In the genomic region with DNA sequence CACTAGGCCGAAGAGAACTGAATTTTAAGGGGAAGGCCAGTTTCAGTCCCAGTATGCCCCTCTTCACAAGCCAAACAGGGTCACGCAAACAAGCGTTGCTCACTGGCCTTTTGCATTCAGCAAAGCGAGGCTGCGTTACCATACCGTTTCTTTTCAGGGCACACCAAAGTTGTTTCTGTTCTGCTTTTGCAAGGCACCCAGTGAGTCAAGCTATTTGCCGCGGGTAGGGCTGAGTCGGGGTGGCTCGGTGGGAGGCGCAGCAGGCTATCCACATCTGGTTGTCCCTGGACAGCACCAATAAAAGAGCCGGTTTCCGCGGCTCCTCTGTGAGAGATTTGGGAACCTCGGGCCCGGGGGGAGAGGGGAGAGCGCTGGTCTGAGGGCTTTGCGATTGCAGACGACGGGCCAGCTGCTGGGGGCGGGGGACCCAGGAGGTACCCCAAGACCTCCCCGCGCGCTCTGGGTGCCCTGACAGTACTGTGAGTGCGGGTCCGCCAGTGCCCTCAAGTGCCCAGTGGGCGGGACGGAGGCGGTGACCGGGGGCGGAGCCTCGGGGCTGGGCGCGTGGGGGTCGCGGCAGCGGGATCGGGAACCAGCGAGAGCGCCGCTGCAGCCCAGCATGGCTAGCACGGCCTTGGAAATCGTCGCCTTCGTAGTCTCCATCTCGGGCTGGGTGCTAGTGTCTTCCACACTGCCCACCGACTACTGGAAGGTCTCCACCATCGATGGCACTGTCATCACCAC, we compare ENCODE assay signal across 8 mouse cellular contexts.
DNase-seq lines count a peak whose midpoint lies in the region; ATAC-seq lines count a peak whose summit lies in the region.

No protein-coding gene starts in this region.

- H3K4me3 ChIP-seq in forebrain, embryonic 11.5 days (ENCODE audit: low read depth, low read length): peak overlapping the region; percentile 45
- peak overlapping the region; percentile 9; the same call in 1 of the 2 replicates for H3K4me3 ChIP-seq in macrophage (ENCODE audit: inconsistent target)

- peak overlapping the region; percentile 95 for H3K4me2 ChIP-seq in forebrain, embryonic 11.5 days (ENCODE audit: low read depth, low read length, severe bottlenecking)

- ATAC-seq in forebrain, embryonic 11.5 days (replicated peaks; ENCODE audit: low FRiP score): peak; percentile 79

- no peaks in the 10 kb centered on the region for H3K36me3 ChIP-seq in forebrain, embryonic 11.5 days (ENCODE audit: control insufficient read depth, insufficient read depth, low read length)
- H3K36me3 ChIP-seq in macrophage (ENCODE audit: inconsistent target): no peaks in the 10 kb centered on the region

- H3K9me3 ChIP-seq in forebrain, embryonic 11.5 days (ENCODE audit: control insufficient read depth, low read length): no peaks in the 10 kb centered on the region

- peak; percentile 82 to 83 for DNase-seq in B cell, adult 2 months
- DNase-seq in adrenal gland, adult 18-20 months (ENCODE audit: low spot score in 2 of 2): peak; percentile 50 to 52
- DNase-seq in forebrain, embryonic 11.5 days (ENCODE audit: low spot score): peak; percentile 85
- DNase-seq in heart, postnatal 25 days (ENCODE audit: low spot score): peak; percentile 7
- peak; percentile 48 to 73 for DNase-seq in layer of hippocampus, postnatal 10 days (ENCODE audit: low spot score in 2 of 2)
- peak; percentile 79 for DNase-seq in retina, postnatal 1 day
- DNase-seq in urinary bladder, adult 2 months (ENCODE audit: low spot score): peak; percentile 43

- H3K79me2 ChIP-seq in macrophage (ENCODE audit: inconsistent target): no peaks in the 10 kb centered on the region

- peaks cover 7% of the 10 kb centered on the region for H3K4me1 ChIP-seq in forebrain, embryonic 11.5 days (replicated peaks; ENCODE audit: control insufficient read depth, insufficient read depth, low read length)

- H3K9ac ChIP-seq in forebrain, embryonic 11.5 days (ENCODE audit: low read length): peak overlapping the region; percentile 14

- intact Hi-C loops in heart, postnatal 25 days (cut with DNase I): no loop called here

- H3K27me3 ChIP-seq in forebrain, embryonic 11.5 days (ENCODE audit: control insufficient read depth, insufficient read depth, low read length): peaks cover 16% of the 10 kb centered on the region

- H3K27ac ChIP-seq in forebrain, embryonic 11.5 days (ENCODE audit: low read depth, low read length): no peak overlapping the region
- H3K27ac ChIP-seq in macrophage: no peak overlapping the region

- WGBS in forebrain, embryonic 11.5 days: 2% methylated on average over 48 of the region's 48 CpGs
- WGBS in macrophage (ENCODE audit: missing documents): under 1% methylated on average over 48 of the region's 48 CpGs

Comparison
In these comparisons a context has a peak if more than half of its experiments do, and no peak if none do; other contexts are left out.
1. DNase-seq: peak in every context shown above with its lines; median percentile 85 in forebrain, embryonic 11.5 days; 82 in B cell, adult 2 months; 79 in retina, postnatal 1 day; 60 in layer of hippocampus, postnatal 10 days; 51 in adrenal gland, adult 18-20 months; 43 in urinary bladder, adult 2 months; 7 in heart, postnatal 25 days.